9 mouse cellular contexts compared by ENCODE assay signal in genomic region chr16:88851450-88851849, GRCm38 (mm10). TPM values are rescaled to one million over a fixed set of nuclear protein-coding genes. Genes with fewer than 3 reads are reported as not detected.
DNase-seq lines count a peak whose midpoint lies in the region; ATAC-seq and TF ChIP-seq lines count a peak whose summit lies in the region.
"Had no signal": no experiment of that assay in that cellular context is flagged by ENCODE, and none has a peak within 500 bp of the region (broad histone marks: within the 10 kb centered on the region; RNA-seq: fewer than 3 reads in every experiment).

No protein-coding gene starts in this region.

- no peak overlapping the region for H3K9ac ChIP-seq in kidney, embryonic 16.5 days (replicated peaks; ENCODE audit: low read length)
- H3K9ac ChIP-seq in embryonic facial prominence, embryonic 14.5 days (ENCODE audit: low read depth, low read length): no peak overlapping the region
- H3K9ac ChIP-seq: heart, embryonic 13.5 days had no signal

- no peaks in the 10 kb centered on the region for H3K9me3 ChIP-seq in kidney, embryonic 16.5 days (ENCODE audit: low read length)
- H3K9me3 ChIP-seq in G1E (replicated peaks): peaks cover 5% of the 10 kb centered on the region
- H3K9me3 ChIP-seq in embryonic facial prominence, embryonic 14.5 days (ENCODE audit: control insufficient read depth, low read length): no peaks in the 10 kb centered on the region
- H3K9me3 ChIP-seq: heart, embryonic 13.5 days had no signal

- peak; percentile 41 for TF ChIP-seq CTCF in G1E (IDR thresholded peaks at IDR 0.05; ENCODE audit: low read depth, low read length)

- no peaks in the 10 kb centered on the region for H3K4me1 ChIP-seq in kidney, embryonic 16.5 days (ENCODE audit: insufficient read depth, low read length)
- H3K4me1 ChIP-seq in G1E (ENCODE audit: insufficient read depth, low read depth, low read length): no peaks in the 10 kb centered on the region
- H3K4me1 ChIP-seq in embryonic facial prominence, embryonic 14.5 days (ENCODE audit: control insufficient read depth, insufficient read depth, low read length): no peaks in the 10 kb centered on the region
- H3K4me1 ChIP-seq: heart, embryonic 13.5 days had no signal

- no peak overlapping the region for H3K4me3 ChIP-seq in kidney, embryonic 16.5 days (ENCODE audit: low read length)
- H3K4me3 ChIP-seq in G1E (ENCODE audit: low read depth, low read length): no peak overlapping the region
- no peak overlapping the region for H3K4me3 ChIP-seq in embryonic facial prominence, embryonic 14.5 days (ENCODE audit: low read depth, low read length)
- H3K4me3 ChIP-seq: heart, embryonic 13.5 days had no signal

- no peak for ATAC-seq in CD4-positive, CD25-positive, alpha-beta regulatory T cell, adult 4 months
- ATAC-seq in kidney, embryonic 16.5 days (ENCODE audit: low FRiP score, low TSS enrichment): no peak
- ATAC-seq in G1E (ENCODE audit: extremely low read depth, insufficient number of reproducible peaks, low FRiP score, poor library complexity, severe bottlenecking): no peak
- no peak for ATAC-seq in embryonic facial prominence, embryonic 14.5 days (ENCODE audit: low read depth)
- no peak for ATAC-seq in inflammation-experienced regulatory T-cells, adult 6 months

- no peaks in the 10 kb centered on the region for H3K27me3 ChIP-seq in kidney, embryonic 16.5 days (ENCODE audit: insufficient read depth, low read length)
- H3K27me3 ChIP-seq in G1E (ENCODE audit: insufficient read depth, low read length): no peaks in the 10 kb centered on the region
- H3K27me3 ChIP-seq in embryonic facial prominence, embryonic 14.5 days (replicated peaks; ENCODE audit: control insufficient read depth, insufficient read depth, low read length): no peaks in the 10 kb centered on the region
- H3K27me3 ChIP-seq: heart, embryonic 13.5 days had no signal

- DNase-seq in CD4-positive, CD25-positive, alpha-beta regulatory T cell, adult 2 months (ENCODE audit: low read depth, low spot score): peak; percentile 31
- peak; percentile 32 for DNase-seq in kidney, adult 9 months
- DNase-seq in G1E (ENCODE audit: low spot score): no peak
- peak; percentile 17 for DNase-seq in embryonic facial prominence, embryonic 14.5 days (ENCODE audit: low spot score)
- DNase-seq in left cerebral cortex, adult 18-20 months (ENCODE audit: low spot score in 2 of 2): no peak

- WGBS in kidney, embryonic 16.5 days: 14% methylated on average over 5 of the region's 5 CpGs
- 14% methylated on average over 5 of the region's 5 CpGs for WGBS in embryonic facial prominence, embryonic 14.5 days

- H3K4me2 ChIP-seq in kidney, embryonic 16.5 days (replicated peaks; ENCODE audit: low read depth, low read length): no peak overlapping the region
- H3K4me2 ChIP-seq in embryonic facial prominence, embryonic 14.5 days (ENCODE audit: low read depth, low read length): no peak overlapping the region
- H3K4me2 ChIP-seq: heart, embryonic 13.5 days had no signal

- H3K36me3 ChIP-seq in kidney, embryonic 16.5 days (ENCODE audit: insufficient read depth, low read length): no peaks in the 10 kb centered on the region
- H3K36me3 ChIP-seq in G1E (replicated peaks): no peaks in the 10 kb centered on the region
- no peaks in the 10 kb centered on the region for H3K36me3 ChIP-seq in embryonic facial prominence, embryonic 14.5 days (ENCODE audit: control insufficient read depth, insufficient read depth, low read length)
- H3K36me3 ChIP-seq: heart, embryonic 13.5 days had no signal

- no peak overlapping the region for H3K27ac ChIP-seq in kidney, embryonic 16.5 days (ENCODE audit: low read length)
- H3K27ac ChIP-seq in embryonic facial prominence, embryonic 14.5 days (replicated peaks; ENCODE audit: low read depth, low read length): no peak overlapping the region
- H3K27ac ChIP-seq: heart, embryonic 13.5 days had no signal

RNA-seq across cellular contexts. Expression of gene Krtap19-1, which starts 17.8 kb away (rescaled TPM):
- polyA plus RNA-seq in CD4-positive, CD25-positive, alpha-beta regulatory T cell, adult 4 months (2017; shearing (Covaris generic)): not detected
- polyA plus RNA-seq in kidney, embryonic 16.5 days (2015; fragmentation: Nextera tagmentation; extraction: Ambion mirVana): not detected in 2 replicates
- total RNA-seq in G1E (2014; fragmentation: Nextera tagmentation) (not detected in 2 replicates), G1E (2017) (not detected in 2 replicates)
- polyA plus RNA-seq in G1E (2012): not detected in 2 replicates
- polyA plus RNA-seq in embryonic facial prominence, embryonic 14.5 days (2014; fragmentation: Nextera tagmentation; extraction: Ambion mirVana): not detected in 2 replicates
- polyA plus RNA-seq in inflammation-experienced regulatory T-cells, adult 6 months (2017; shearing (Covaris generic)): not detected
- not detected for total RNA-seq in left cerebral cortex, adult 18-20 months (2021)
- polyA plus RNA-seq: heart, embryonic 13.5 days had no signal

RNA-seq across cellular contexts. Expression of gene Krtap19-2, which starts 22.6 kb away (rescaled TPM):
- polyA plus RNA-seq in CD4-positive, CD25-positive, alpha-beta regulatory T cell, adult 4 months (2017; shearing (Covaris generic)): not detected
- polyA plus RNA-seq in kidney, embryonic 16.5 days (2015; fragmentation: Nextera tagmentation; extraction: Ambion mirVana): not detected in 2 replicates
- total RNA-seq in G1E (2014; fragmentation: Nextera tagmentation) (not detected in 2 replicates), G1E (2017) (not detected in 2 replicates)
- not detected in 2 replicates for polyA plus RNA-seq in G1E (2012)
- not detected in 2 replicates for polyA plus RNA-seq in embryonic facial prominence, embryonic 14.5 days (2014; fragmentation: Nextera tagmentation; extraction: Ambion mirVana)
- polyA plus RNA-seq in inflammation-experienced regulatory T-cells, adult 6 months (2017; shearing (Covaris generic)): not detected
- total RNA-seq in left cerebral cortex, adult 18-20 months (2021): not detected
- polyA plus RNA-seq: heart, embryonic 13.5 days had no signal

RNA-seq across cellular contexts. Expression of gene Krtap14, which starts 25.5 kb away (rescaled TPM):
- not detected for polyA plus RNA-seq in CD4-positive, CD25-positive, alpha-beta regulatory T cell, adult 4 months (2017; shearing (Covaris generic))
- polyA plus RNA-seq in kidney, embryonic 16.5 days (2015; fragmentation: Nextera tagmentation; extraction: Ambion mirVana): not detected in 2 replicates
- not detected in 2 replicates for total RNA-seq in G1E (2014; fragmentation: Nextera tagmentation)
- 0.17 TPM in 1 of 2 replicates, not detected in the other for total RNA-seq in G1E (2017)
- not detected in 2 replicates for polyA plus RNA-seq in G1E (2012)
- not detected in 2 replicates for polyA plus RNA-seq in embryonic facial prominence, embryonic 14.5 days (2014; fragmentation: Nextera tagmentation; extraction: Ambion mirVana)
- not detected for polyA plus RNA-seq in inflammation-experienced regulatory T-cells, adult 6 months (2017; shearing (Covaris generic))
- total RNA-seq in left cerebral cortex, adult 18-20 months (2021): not detected
- polyA plus RNA-seq: heart, embryonic 13.5 days had no signal

RNA-seq across cellular contexts. Expression of gene Krtap19-3, which starts 26.4 kb away (rescaled TPM):
- polyA plus RNA-seq in CD4-positive, CD25-positive, alpha-beta regulatory T cell, adult 4 months (2017; shearing (Covaris generic)): not detected
- not detected in 2 replicates for polyA plus RNA-seq in kidney, embryonic 16.5 days (2015; fragmentation: Nextera tagmentation; extraction: Ambion mirVana)
- total RNA-seq in G1E (2014; fragmentation: Nextera tagmentation): not detected in 2 replicates
- not detected in 2 replicates for total RNA-seq in G1E (2017)
- polyA plus RNA-seq in G1E (2012): not detected in 2 replicates
- not detected in 2 replicates for polyA plus RNA-seq in embryonic facial prominence, embryonic 14.5 days (2014; fragmentation: Nextera tagmentation; extraction: Ambion mirVana)
- polyA plus RNA-seq in inflammation-experienced regulatory T-cells, adult 6 months (2017; shearing (Covaris generic)): not detected
- not detected for total RNA-seq in left cerebral cortex, adult 18-20 months (2021)
- polyA plus RNA-seq: heart, embryonic 13.5 days had no signal

RNA-seq across cellular contexts. Expression of gene Krtap15, which starts 31.4 kb away (rescaled TPM):
- not detected for polyA plus RNA-seq in CD4-positive, CD25-positive, alpha-beta regulatory T cell, adult 4 months (2017; shearing (Covaris generic))
- polyA plus RNA-seq in kidney, embryonic 16.5 days (2015; fragmentation: Nextera tagmentation; extraction: Ambion mirVana): not detected in 2 replicates
- total RNA-seq in G1E (2014; fragmentation: Nextera tagmentation): not detected in 2 replicates
- not detected in 2 replicates for total RNA-seq in G1E (2017)
- not detected in 2 replicates for polyA plus RNA-seq in G1E (2012)
- not detected in 2 replicates for polyA plus RNA-seq in embryonic facial prominence, embryonic 14.5 days (2014; fragmentation: Nextera tagmentation; extraction: Ambion mirVana)
- not detected for polyA plus RNA-seq in inflammation-experienced regulatory T-cells, adult 6 months (2017; shearing (Covaris generic))
- not detected for total RNA-seq in left cerebral cortex, adult 18-20 months (2021)
- polyA plus RNA-seq: heart, embryonic 13.5 days had no signal

Comparison
In these comparisons a context has a peak if more than half of its experiments do, and no peak if none do; other contexts are left out.
1. DNase-seq: peak in CD4-positive, CD25-positive, alpha-beta regulatory T cell, adult 2 months (single experiment), kidney, adult 9 months (single experiment) and embryonic facial prominence, embryonic 14.5 days (single experiment); none in G1E (single experiment) and left cerebral cortex, adult 18-20 months (0 of 2).